Mouse (Mus musculus) thymus, adult 18-20 months (tissue): ENCODE measurements around the gene Clec9a.

Experiments
- DNase-seq, 2 experiments: peaks; one replicate each; pipeline ENCODE4 v3.0.0; 2022; ENCODE audit warnings: mixed read lengths in 2 of 2

Clec9a gene

GRCm38 (mm10) chr6:129425812-129426211 is 17.1 kb downstream of the Clec9a start:
- DNase-seq = no peak

- DNase-seq = no peak
Measured at GRCm38 (mm10) chr6:129427281-129427680, 18.6 kb downstream of the Clec9a start.

GRCm38 (mm10) chr6:129434239-129434638 is 25.6 kb downstream of the Clec9a start:
- DNase-seq = no peak

GRCm38 (mm10) chr6:129436025-129436424 is 27.4 kb downstream of the Clec9a start:
- DNase-seq = no peak

- DNase-seq = no peak
Measured at GRCm38 (mm10) chr6:129438033-129438432, 29.4 kb downstream of the Clec9a start.

- DNase-seq = no peak
Measured at GRCm38 (mm10) chr6:129449743-129450142, 41.1 kb downstream of the Clec9a start.

- DNase-seq = no peak
Measured at GRCm38 (mm10) chr6:129451411-129452039, 42.9 kb downstream of the Clec9a start, which contains the start of gene Clec1a. TSS of gene Clec1a (minus strand) at chr6:129452000.

- no peak for DNase-seq
Measured at GRCm38 (mm10) chr6:129471386-129471785, 62.7 kb downstream of the Clec9a start.

GRCm38 (mm10) chr6:129472627-129473026 is 64.0 kb downstream of the Clec9a start:
- DNase-seq = no peak
